Mouse (Mus musculus): Measurements from ENCODE around the gene Tmem235.

GRCm38 (mm10) chr11:117813867-117814266 lies 46.7 kb upstream of the Tmem235 start:
- TF ChIP-seq CTCF (IDR thresholded peaks at IDR 0.05; ENCODE audit: control insufficient read depth, insufficient read depth, insufficient replicate concordance, low read depth, low read length) (no peak), POLR2A (IDR thresholded peaks at IDR 0.05; ENCODE audit: control insufficient read depth, low read depth, low read length) (no peak)
